Mouse (Mus musculus) heart, adult 11 months (tissue): ENCODE measurements around the gene Rtkn.

Experiments used
- DNase-seq: peaks from one replicate; pipeline ENCODE4 v3.0.0; 2022

Gene Rtkn

DNA sequence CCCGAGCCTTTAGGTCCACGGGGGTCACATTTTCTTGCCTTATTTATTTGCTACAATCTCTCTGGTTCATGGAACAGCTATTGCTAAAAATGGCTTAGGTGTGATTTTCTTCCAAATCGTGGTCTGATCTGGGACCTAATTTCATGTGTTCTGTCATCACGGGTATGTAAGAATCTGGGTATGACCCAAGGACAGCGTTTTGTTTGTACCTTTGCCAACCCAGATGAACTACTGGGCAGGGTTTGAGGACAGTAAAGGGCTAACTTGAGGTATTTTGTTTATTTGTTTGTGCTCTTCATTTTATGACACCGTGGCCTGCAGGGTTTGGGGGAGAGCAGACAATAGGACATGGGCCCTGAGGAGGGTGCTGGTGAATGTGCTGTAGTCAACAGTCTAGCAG, 45.3 kb downstream of the Rtkn start:
- DNase-seq = no peak

DNA sequence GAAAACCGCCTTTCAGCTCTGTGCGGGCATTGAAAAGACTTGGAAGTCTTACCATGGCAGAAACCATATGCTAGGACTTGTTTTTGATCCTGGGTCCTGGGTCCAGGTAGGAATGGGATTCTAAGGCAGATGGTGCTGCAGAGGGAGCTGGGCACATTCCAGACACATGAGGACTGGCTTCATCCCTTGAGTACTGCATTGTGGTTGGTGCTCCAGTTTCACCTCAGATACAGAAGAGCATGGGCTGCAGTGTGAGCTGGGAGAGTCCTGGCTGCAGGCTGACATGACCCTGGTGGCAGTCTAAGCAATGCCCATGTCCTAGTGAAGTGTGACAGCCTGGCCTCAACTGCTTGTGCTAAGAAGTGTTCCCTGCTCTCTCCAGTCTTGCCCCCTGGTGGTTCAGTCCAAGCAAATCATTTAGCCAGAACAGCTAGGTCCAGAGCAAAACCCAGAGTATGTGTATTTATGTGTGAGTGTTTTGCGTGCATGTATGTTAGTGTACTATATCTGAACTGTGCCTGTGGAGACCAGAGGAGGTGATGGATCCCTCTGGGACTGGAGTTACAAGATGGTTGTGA, 49.7 kb downstream of the Rtkn start:
- no peak for DNase-seq

GRCm38 (mm10) chr6:83185895-83186861, 50.9 kb downstream of the Rtkn start:
- peak; percentile 96 for DNase-seq

DNA sequence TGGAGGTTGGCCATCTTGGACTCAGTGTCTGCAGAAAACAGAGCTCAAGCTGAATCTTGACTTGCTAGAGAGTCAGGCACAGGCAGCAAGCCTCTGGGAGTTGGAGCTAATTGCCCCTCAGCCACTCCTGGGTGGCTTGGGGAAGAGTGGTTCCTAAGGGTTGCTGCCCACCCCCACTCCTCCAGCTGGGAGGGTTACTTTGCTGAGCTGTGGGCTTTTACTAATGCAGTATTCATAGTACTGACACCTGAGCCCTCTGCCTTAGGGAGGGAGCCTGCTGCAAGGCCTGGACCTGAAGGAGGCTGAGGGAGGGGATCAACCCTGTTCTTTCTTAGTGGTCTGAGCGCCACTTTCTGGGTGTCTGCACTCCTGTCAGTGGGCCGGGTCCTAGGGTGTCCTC, 51.7 kb downstream of the Rtkn start:
- DNase-seq = no peak

GRCm38 (mm10) chr6:83193571-83193970, 58.3 kb downstream of the Rtkn start:
- no peak for DNase-seq

GRCm38 (mm10) chr6:83197345-83198004, 62.2 kb downstream of the Rtkn start:
- no peak for DNase-seq
